Mouse (Mus musculus) liver, adult 2 months (tissue): Measurements from ENCODE around the gene Ankar.

Experiments used
- CTCF ChIP-seq: fragments of 200-500 bp; IDR thresholded peaks from 2 replicates; pipeline ENCODE4 v1.5.1; 2011; ENCODE audit warnings: low read depth, low read length, control low read depth
- POLR2A ChIP-seq: fragments of 200-500 bp; IDR thresholded peaks from 2 replicates; pipeline ENCODE4 v1.6.1; 2011; ENCODE audit warnings: low read length, control low read depth; ENCODE audit not compliant: insufficient read depth; ENCODE audit errors: extremely low read depth

DNA sequence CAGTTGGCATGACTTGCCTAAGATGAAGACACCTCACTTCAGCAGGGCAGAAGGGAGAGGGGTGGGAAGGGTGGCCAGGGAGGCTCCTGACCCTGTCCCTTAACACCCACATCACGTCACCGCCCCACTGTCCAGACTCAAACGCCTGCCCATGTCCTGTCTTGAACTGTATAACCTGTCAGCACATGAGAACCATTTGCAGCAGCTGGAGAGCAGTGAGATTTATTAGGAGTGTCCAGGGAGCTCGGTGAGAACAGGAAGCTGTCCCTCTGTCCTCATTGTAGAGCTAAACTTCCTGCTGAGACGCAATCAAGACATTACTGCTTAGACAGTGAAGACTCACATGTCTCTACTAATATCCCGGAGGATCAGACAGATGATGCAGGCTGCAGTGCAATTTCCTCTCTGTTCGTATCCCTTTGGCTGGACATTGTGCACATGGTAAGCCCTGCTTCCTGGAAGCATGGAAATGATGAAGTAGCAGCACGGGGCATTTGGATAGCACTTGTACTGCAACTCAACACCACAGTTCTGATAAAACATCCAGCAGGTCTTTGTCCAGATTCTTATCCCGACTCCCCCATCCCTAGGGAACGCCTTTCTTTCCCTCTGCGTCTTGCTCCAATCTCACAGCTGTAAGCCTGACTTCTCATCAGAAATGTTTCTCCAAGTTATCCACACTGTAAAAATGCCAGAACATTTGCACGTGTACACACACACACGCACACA is 36.2 kb upstream of the Ankar start:
- TF ChIP-seq POLR2A (no peak), CTCF (no peak)
